Mouse (Mus musculus) liver, embryonic 15.5 days (tissue): ENCODE measurements at regions not wholly inside any gene's neighbourhood (a gene's known extent, or its start where the extent isn't known, plus 50 kb on each side); places are given as distances from the start of the nearest gene placed in this dataset.

ENCODE experiments used
- ATAC-seq: fragments of 200-750 bp; cut with Nextera tagmentation; 2 replicates; pipeline ENCODE4 v1.8.0; 2017; ENCODE audit warnings: moderate number of reproducible peaks, mild to moderate bottlenecking, moderate library complexity; ENCODE audit not compliant: insufficient read depth
- H3K27ac ChIP-seq: fragments of 300-500 bp; sonication (generic); replicated peaks from 2 replicates; pipeline ENCODE4 v1.5.1; 2015; ENCODE audit warnings: mild to moderate bottlenecking, inconsistent platforms
- H3K27me3 ChIP-seq: fragments of 300-500 bp; sonication (generic); 2 replicates; pipeline ENCODE4 v1.6.1; 2015; ENCODE audit warnings: mild to moderate bottlenecking, inconsistent platforms
- H3K36me3 ChIP-seq: fragments of 300-500 bp; sonication (generic); replicated peaks from 2 replicates; pipeline ENCODE4 v1.6.1; 2015; ENCODE audit warnings: moderate library complexity, mild to moderate bottlenecking, inconsistent platforms
- H3K4me1 ChIP-seq: fragments of 300-500 bp; sonication (generic); replicated peaks from 2 replicates; pipeline ENCODE4 v1.6.1; 2015; ENCODE audit warnings: inconsistent platforms
- H3K4me2 ChIP-seq: fragments of 300-500 bp; sonication (generic); 2 replicates; pipeline ENCODE4 v1.6.1; 2015; ENCODE audit warnings: moderate library complexity, mild to moderate bottlenecking, inconsistent platforms
- H3K4me3 ChIP-seq: fragments of 300-500 bp; sonication (generic); replicated peaks from 2 replicates; pipeline ENCODE4 v1.5.1; 2015; ENCODE audit warnings: mild to moderate bottlenecking, inconsistent platforms
- H3K9ac ChIP-seq: fragments of 300-500 bp; sonication (generic); 2 replicates; pipeline ENCODE4 v1.6.1; 2015; ENCODE audit warnings: moderate library complexity, mild to moderate bottlenecking, inconsistent platforms
- H3K9me3 ChIP-seq: fragments of 300-500 bp; sonication (generic); replicated peaks from 2 replicates; pipeline ENCODE4 v1.6.1; 2016; ENCODE audit warnings: inconsistent platforms
- WGBS: fragments of 180-500 bp; shearing (Covaris S2); methylation state at CpG from one replicate; pipeline ENCODE4 v1.1.7; 2015; ENCODE audit warnings: mixed read lengths; ENCODE audit not compliant: insufficient replicate concordance; 5-methylcytosine and 5-hydroxymethylcytosine counted together

GRCm38 (mm10) chr1:90406663-90407062 is 196.1 kb upstream of the Cops8 start:
- Histone ChIP-seq H3K4me1 (no peaks in the 10 kb centered on the region), H3K27ac (no peak overlapping the region), H3K9ac (no peak overlapping the region), H3K4me3 (no peak overlapping the region), H3K27me3 (no peaks in the 10 kb centered on the region), H3K36me3 (no peaks in the 10 kb centered on the region), H3K9me3 (no peaks in the 10 kb centered on the region), H3K4me2 (no peak overlapping the region)
- WGBS, result 69% methylated on average over 6 of the region's 6 CpGs
- ATAC-seq, result no peak

DNA sequence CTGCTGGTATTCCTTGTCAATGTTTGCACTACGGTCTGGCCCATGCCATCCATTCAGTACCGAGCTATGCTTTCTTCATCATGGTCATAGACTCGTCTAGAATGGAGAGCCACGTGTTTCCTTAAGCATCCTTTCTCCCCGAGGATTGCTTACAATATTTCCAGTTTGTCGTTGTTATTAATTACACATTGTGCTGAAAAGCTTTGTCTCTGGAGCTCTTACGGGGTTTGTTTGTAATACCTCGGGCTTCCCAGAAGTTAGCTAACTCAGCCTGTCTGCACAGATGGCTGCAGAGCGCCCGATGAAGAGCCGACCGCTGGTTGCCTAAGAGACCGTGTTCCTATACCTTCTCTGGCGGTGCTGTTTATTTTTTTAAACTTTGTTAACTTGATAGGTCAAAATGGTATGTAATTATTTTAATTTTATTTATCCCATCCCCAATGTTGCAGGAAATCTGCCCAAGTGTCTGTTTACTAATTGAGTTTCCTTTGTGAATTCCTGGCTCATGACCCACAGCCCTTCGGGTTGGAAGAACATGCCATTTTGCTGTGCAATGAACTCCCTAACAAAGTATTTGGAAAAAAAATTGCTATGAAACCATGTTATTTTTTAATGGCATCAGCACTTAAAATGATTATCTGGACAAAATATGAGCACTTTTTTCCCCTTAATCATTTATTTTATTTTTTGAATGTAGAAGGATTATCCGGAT is 194.1 kb upstream of the Cops8 start:
- no peaks in the 10 kb centered on the region for H3K9me3 ChIP-seq
- H3K9ac ChIP-seq, result no peak overlapping the region
- 57% methylated on average over 16 of the region's 16 CpGs for WGBS
- no peaks in the 10 kb centered on the region for H3K4me1 ChIP-seq
- no peak overlapping the region for H3K27ac ChIP-seq
- H3K27me3 ChIP-seq, result no peaks in the 10 kb centered on the region
- no peak for ATAC-seq
- no peak overlapping the region for H3K4me3 ChIP-seq
- H3K4me2 ChIP-seq, result no peak overlapping the region
- no peaks in the 10 kb centered on the region for H3K36me3 ChIP-seq

- Histone ChIP-seq H3K4me1 (no peaks in the 10 kb centered on the region), H3K4me3 (no peak overlapping the region), H3K4me2 (no peak overlapping the region), H3K9ac (no peak overlapping the region), H3K36me3 (no peaks in the 10 kb centered on the region), H3K9me3 (no peaks in the 10 kb centered on the region), H3K27ac (no peak overlapping the region), H3K27me3 (no peaks in the 10 kb centered on the region)
- ATAC-seq, result no peak
- WGBS, result 58% methylated on average over 3 of the region's 3 CpGs
Observed at GRCm38 (mm10) chr1:90409236-90409635, 193.5 kb upstream of the Cops8 start.

GRCm38 (mm10) chr1:90412511-90413045 is 190.2 kb upstream of the Cops8 start:
- Histone ChIP-seq H3K9ac (no peak overlapping the region), H3K27ac (no peak overlapping the region), H3K9me3 (no peaks in the 10 kb centered on the region), H3K27me3 (no peaks in the 10 kb centered on the region), H3K4me1 (no peaks in the 10 kb centered on the region), H3K4me2 (no peak overlapping the region), H3K4me3 (no peak overlapping the region), H3K36me3 (no peaks in the 10 kb centered on the region)
- 54% methylated on average over 9 of the region's 9 CpGs for WGBS
- no peak for ATAC-seq

DNA sequence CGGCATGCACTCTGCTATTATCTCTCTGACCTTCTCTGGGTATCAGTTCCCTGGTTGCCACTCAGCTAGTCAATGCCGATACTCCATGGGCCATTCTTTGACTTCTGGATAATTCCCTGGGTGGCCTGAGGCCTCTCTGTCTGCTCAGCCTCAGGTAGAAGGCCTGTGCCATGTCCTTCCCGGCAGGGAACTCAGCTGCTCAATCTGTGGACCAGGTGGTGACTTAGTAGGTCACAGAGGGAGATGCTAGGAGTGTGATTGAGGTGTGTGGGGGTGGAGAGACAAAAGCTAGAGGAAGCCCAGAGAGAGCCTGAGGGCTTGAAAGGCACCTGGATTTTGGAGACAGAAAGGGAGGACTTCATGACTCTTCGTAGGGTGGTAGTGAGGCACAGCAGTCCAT is 188.0 kb upstream of the Cops8 start:
- Histone ChIP-seq H3K4me1 (no peaks in the 10 kb centered on the region), H3K4me3 (no peak overlapping the region), H3K4me2 (no peak overlapping the region), H3K27ac (no peak overlapping the region), H3K36me3 (no peaks in the 10 kb centered on the region), H3K9ac (no peak overlapping the region), H3K27me3 (no peaks in the 10 kb centered on the region), H3K9me3 (no peaks in the 10 kb centered on the region)
- ATAC-seq, result no peak
- 63% methylated on average over 4 of the region's 4 CpGs for WGBS

DNA sequence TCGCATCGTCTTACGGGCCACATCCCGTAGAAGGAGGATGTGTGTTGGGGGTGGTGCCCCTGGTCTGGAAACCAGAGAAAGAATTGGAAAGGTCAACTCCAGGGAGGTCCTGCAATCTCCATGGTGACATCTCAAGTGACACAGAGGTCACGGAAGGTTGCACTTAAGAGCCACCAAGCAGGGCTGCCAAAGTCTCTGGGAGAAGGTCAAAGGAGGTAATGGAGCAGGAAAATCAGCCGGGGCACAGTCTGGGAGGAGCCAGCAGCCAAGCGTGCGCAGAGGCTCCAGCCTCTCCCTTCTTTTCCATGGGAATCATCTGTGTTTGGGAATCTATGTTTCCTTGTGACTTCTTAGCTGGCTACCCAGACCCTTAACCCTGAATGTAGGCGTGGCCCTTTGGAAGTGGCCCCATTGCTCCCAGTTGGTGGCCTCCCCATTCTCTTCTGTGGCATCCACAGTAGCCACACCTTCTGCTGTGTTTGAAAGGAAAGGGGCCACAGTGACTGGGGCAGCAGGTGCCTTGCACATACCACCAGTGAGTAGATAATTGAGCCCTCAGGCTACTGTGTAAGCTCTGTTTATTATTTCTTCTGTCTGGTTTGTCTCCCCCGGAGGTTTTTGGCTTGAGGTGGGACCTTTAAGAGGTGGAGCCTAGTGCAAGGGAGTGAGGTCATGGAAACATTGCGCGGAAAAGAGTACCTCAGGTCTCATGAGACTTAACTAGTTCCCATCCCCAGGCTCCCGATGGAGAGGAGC is 178.5 kb upstream of the Cops8 start:
- Histone ChIP-seq H3K4me1 (no peaks in the 10 kb centered on the region), H3K4me2 (no peak overlapping the region), H3K27ac (no peak overlapping the region), H3K4me3 (no peak overlapping the region), H3K9me3 (no peaks in the 10 kb centered on the region), H3K9ac (no peak overlapping the region), H3K27me3 (no peaks in the 10 kb centered on the region), H3K36me3 (no peaks in the 10 kb centered on the region)
- ATAC-seq, result no peak
- WGBS, result 63% methylated on average over 13 of the region's 13 CpGs

DNA sequence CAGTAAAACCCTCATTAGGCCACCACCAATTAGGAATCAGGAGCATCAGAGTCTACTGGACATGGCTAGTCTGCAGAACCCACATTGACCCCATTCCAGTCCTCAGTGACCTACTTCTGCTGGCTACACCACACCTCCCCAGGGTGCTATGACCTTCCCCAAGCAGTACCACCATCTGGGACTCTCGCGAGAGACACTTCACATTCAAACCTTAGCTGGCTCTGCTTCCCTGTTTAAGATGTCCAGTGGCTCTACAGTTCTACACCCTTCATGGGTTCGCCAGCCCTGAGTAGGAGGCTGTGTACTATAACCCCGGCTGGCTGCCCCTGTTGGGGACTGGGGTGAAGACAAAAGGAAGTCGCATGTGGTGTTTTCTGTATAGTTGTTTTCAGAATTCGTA is 174.4 kb upstream of the Cops8 start:
- 75% methylated on average over 6 of the region's 6 CpGs for WGBS
- Histone ChIP-seq H3K27me3 (no peaks in the 10 kb centered on the region), H3K27ac (no peak overlapping the region), H3K36me3 (no peaks in the 10 kb centered on the region), H3K9me3 (no peaks in the 10 kb centered on the region), H3K4me2 (no peak overlapping the region), H3K4me1 (no peaks in the 10 kb centered on the region), H3K9ac (no peak overlapping the region), H3K4me3 (no peak overlapping the region)
- no peak for ATAC-seq

- WGBS, result 57% methylated on average over 7 of the region's 7 CpGs
Observed at GRCm38 (mm10) chr1:90428774-90429173, 174.0 kb upstream of the Cops8 start.

GRCm38 (mm10) chr1:90430480-90430879 is 172.3 kb upstream of the Cops8 start:
- Histone ChIP-seq H3K27me3 (no peaks in the 10 kb centered on the region), H3K9ac (no peak overlapping the region), H3K4me2 (no peak overlapping the region), H3K4me1 (no peaks in the 10 kb centered on the region), H3K36me3 (no peaks in the 10 kb centered on the region), H3K4me3 (no peak overlapping the region), H3K27ac (no peak overlapping the region), H3K9me3 (no peaks in the 10 kb centered on the region)
- no peak for ATAC-seq
- 72% methylated on average over 9 of the region's 9 CpGs for WGBS

More at GRCm38 (mm10) chr1:90428774-90429173, 174.0 kb upstream of the Cops8 start:
- H3K9me3 ChIP-seq, result no peaks in the 10 kb centered on the region
- no peaks in the 10 kb centered on the region for H3K27me3 ChIP-seq
- H3K36me3 ChIP-seq, result no peaks in the 10 kb centered on the region
- H3K27ac ChIP-seq, result no peak overlapping the region
- ATAC-seq, result no peak
- H3K4me3 ChIP-seq, result no peak overlapping the region
- no peak overlapping the region for H3K4me2 ChIP-seq
- no peaks in the 10 kb centered on the region for H3K4me1 ChIP-seq
- no peak overlapping the region for H3K9ac ChIP-seq

DNA sequence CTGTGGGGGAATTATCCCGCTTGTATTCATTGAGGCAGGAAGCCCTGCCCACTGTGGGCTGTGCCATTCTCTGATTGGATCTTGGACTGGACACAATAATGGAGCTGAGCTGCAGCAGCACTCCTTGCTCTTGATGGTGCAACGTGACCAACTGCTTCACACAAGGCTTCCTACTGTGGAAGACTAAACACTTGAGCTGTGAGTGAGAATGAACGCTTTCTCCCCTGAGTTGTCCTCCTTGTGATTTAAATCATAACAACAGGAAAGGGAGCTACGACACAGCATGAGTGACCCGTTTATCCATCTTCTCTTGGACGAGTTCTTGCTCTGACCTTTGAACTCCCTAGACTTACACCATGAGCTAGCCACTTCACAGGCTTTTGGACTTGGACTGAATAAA is 171.0 kb upstream of the Cops8 start:
- no peak for ATAC-seq
- no peaks in the 10 kb centered on the region for H3K4me1 ChIP-seq
- H3K4me3 ChIP-seq, result no peak overlapping the region
- H3K36me3 ChIP-seq, result no peaks in the 10 kb centered on the region
- no peak overlapping the region for H3K9ac ChIP-seq
- H3K9me3 ChIP-seq, result no peaks in the 10 kb centered on the region
- 53% methylated on average over 6 of the region's 6 CpGs for WGBS
- H3K4me2 ChIP-seq, result no peak overlapping the region
- no peak overlapping the region for H3K27ac ChIP-seq
- H3K27me3 ChIP-seq, result no peaks in the 10 kb centered on the region

GRCm38 (mm10) chr1:90433911-90434310 is 168.9 kb upstream of the Cops8 start:
- 53% methylated on average over 5 of the region's 5 CpGs for WGBS

More at GRCm38 (mm10) chr1:90433911-90434310, 168.9 kb upstream of the Cops8 start:
- H3K27ac ChIP-seq, result no peak overlapping the region
- H3K36me3 ChIP-seq, result no peaks in the 10 kb centered on the region
- H3K9me3 ChIP-seq, result no peaks in the 10 kb centered on the region
- no peaks in the 10 kb centered on the region for H3K27me3 ChIP-seq
- no peak overlapping the region for H3K4me3 ChIP-seq
- no peak overlapping the region for H3K4me2 ChIP-seq
- no peaks in the 10 kb centered on the region for H3K4me1 ChIP-seq
- no peak for ATAC-seq
- no peak overlapping the region for H3K9ac ChIP-seq
